Mouse (Mus musculus): ENCODE data around the gene Mgat4d. TPM values are rescaled to one million over a fixed set of nuclear protein-coding genes. Genes with fewer than 3 reads are reported as not detected.
"Not testable (repeated sequence)": the region's sequence is repeated elsewhere in the genome, so short reads cannot be mapped to it uniquely, and the experiment has no call there.

The Mgat4d gene
- polyA plus RNA-seq, 1 experiment from 2014 or later = not detected

DNA sequence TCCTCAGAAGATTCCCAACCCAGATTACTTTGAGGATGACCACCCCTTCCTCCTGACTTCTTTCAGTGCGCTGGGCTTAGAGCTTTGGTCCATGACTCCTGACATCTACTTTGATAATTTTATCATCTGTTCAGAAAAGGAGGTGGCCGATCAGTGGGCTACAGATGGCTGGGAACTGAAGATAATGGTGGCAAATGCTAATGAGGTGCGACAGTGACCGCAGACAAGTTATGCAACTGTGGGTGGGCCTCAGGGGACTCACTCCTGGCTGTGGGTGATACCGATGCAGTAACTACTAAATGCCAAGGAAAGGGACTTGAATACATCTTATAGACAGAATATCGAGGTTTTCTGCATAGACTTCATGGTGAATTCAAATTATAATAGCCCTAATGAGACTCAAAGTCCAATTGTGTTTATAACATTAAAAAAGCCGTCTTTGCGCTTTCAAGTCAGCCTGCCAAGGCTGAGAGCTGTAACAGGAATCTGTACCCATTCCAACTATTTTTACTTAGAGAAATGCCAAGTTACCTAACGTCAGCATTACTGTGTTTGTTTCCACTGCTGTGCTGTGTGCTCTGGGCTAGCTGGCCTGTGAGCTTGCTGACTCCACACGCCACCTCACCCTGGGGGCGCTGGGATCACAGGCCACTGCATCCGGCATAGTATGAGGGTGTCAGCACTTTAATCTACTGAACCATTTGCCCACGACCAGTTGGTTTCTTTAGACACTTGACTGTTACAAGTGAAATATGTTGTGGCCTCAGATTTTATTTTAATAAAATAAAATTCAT is 75.0 kb downstream of the Mgat4d start:
- H3K4me3 ChIP-seq (replicated peaks) = no peak overlapping the region
- no peak overlapping the region for H3K4me2 ChIP-seq

GRCm38 (mm10) chr8:83425202-83425601 is 76.9 kb downstream of the Mgat4d start:
- Histone ChIP-seq H3K4me3 (replicated peaks) (no peak overlapping the region), H3K9me3 (no peaks in the 10 kb centered on the region), H3K27me3 (no peaks in the 10 kb centered on the region), H3K4me1 (replicated peaks) (no peaks in the 10 kb centered on the region), H3K4me2 (no peak overlapping the region), H3K36me3 (no peaks in the 10 kb centered on the region), H3K27ac (no peak overlapping the region), H3K9ac (replicated peaks) (no peak overlapping the region)
- ATAC-seq (ENCODE audit: insufficient number of reproducible peaks, insufficient read depth, low FRiP score, low TSS enrichment, low read depth) = no peak
- 95% methylated on average over 6 of the region's 6 CpGs for WGBS

More for the DNA sequence above, 75.0 kb downstream of the Mgat4d start:
- no peaks in the 10 kb centered on the region for H3K4me1 ChIP-seq (replicated peaks)
- H3K27me3 ChIP-seq = no peaks in the 10 kb centered on the region
- H3K9me3 ChIP-seq = no peaks in the 10 kb centered on the region
- WGBS = 71% methylated on average over 13 of the region's 13 CpGs
- no peaks in the 10 kb centered on the region for H3K36me3 ChIP-seq
- no peak overlapping the region for H3K27ac ChIP-seq
- ATAC-seq (ENCODE audit: insufficient number of reproducible peaks, insufficient read depth, low FRiP score, low TSS enrichment, low read depth) = no peak
- H3K9ac ChIP-seq (replicated peaks) = no peak overlapping the region

DNA sequence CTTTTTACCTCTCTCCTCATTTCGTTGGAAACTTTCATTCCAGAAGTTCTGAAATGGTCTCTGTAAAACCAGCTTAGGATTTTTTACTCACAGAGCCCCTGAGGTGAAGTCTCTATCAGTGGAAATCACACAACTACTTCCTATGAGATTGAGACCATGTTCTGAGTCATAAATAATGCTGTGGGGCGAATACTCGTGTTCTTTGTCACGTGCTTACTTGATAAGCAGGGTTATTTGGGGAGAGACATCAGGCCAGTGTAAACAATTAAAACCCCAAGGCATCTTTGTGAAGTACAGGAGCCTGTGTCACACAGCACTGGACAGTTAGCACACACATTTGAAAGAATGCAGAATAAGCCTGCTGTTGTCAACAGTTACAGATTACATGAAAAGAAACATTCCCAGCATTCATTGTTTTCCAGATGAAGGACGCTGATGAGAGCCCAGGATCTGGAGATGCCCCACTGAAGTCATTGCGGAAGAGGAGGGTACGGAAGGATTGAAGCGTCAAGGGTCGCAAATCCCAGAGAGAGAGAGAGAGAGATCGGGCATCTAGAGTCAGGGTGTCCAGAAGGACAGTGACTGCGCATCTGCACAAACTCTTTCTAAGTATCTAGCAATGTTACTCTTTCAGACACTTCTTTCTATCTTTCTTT is 78.0 kb downstream of the Mgat4d start:
- no peaks in the 10 kb centered on the region for H3K9me3 ChIP-seq
- no peak overlapping the region for H3K27ac ChIP-seq
- no peaks in the 10 kb centered on the region for H3K36me3 ChIP-seq
- H3K4me3 ChIP-seq (replicated peaks) = no peak overlapping the region
- H3K4me1 ChIP-seq (replicated peaks) = no peaks in the 10 kb centered on the region
- WGBS = 73% methylated on average over 11 of the region's 11 CpGs
- H3K27me3 ChIP-seq = no peaks in the 10 kb centered on the region
- no peak overlapping the region for H3K9ac ChIP-seq (replicated peaks)
- H3K4me2 ChIP-seq = no peak overlapping the region
- no peak for ATAC-seq (ENCODE audit: insufficient number of reproducible peaks, insufficient read depth, low FRiP score, low TSS enrichment, low read depth)

- Histone ChIP-seq H3K36me3 (no peaks in the 10 kb centered on the region), H3K27ac (no peak overlapping the region), H3K9me3 (no peaks in the 10 kb centered on the region), H3K4me1 (replicated peaks) (no peaks in the 10 kb centered on the region), H3K4me2 (no peak overlapping the region), H3K27me3 (no peaks in the 10 kb centered on the region), H3K9ac (replicated peaks) (no peak overlapping the region), H3K4me3 (replicated peaks) (no peak overlapping the region)
- no peak for ATAC-seq (ENCODE audit: insufficient number of reproducible peaks, insufficient read depth, low FRiP score, low TSS enrichment, low read depth)
- WGBS = 79% methylated on average over 7 of the region's 7 CpGs
Measured at GRCm38 (mm10) chr8:83426949-83427348, 78.7 kb downstream of the Mgat4d start.

GRCm38 (mm10) chr8:83428621-83429020 is 80.3 kb downstream of the Mgat4d start:
- H3K4me3 ChIP-seq (replicated peaks); H3K4me1 ChIP-seq (replicated peaks); H3K27me3 ChIP-seq; H3K9ac ChIP-seq (replicated peaks); H3K9me3 ChIP-seq; ATAC-seq (ENCODE audit: insufficient number of reproducible peaks, insufficient read depth, low FRiP score, low TSS enrichment, low read depth); H3K4me2 ChIP-seq; H3K36me3 ChIP-seq; H3K27ac ChIP-seq: not testable (repeated sequence)
- WGBS = 91% methylated on average over 3 of the region's 3 CpGs

- no peak for ATAC-seq (ENCODE audit: insufficient number of reproducible peaks, insufficient read depth, low FRiP score, low TSS enrichment, low read depth)
Measured at GRCm38 (mm10) chr8:83429071-83429524, 80.8 kb downstream of the Mgat4d start.

More at GRCm38 (mm10) chr8:83429071-83429524, 80.8 kb downstream of the Mgat4d start:
- 50% methylated on average over 4 of the region's 4 CpGs for WGBS
- Histone ChIP-seq H3K4me2 (no peak overlapping the region), H3K9ac (replicated peaks) (no peak overlapping the region), H3K36me3 (peaks cover 14% of the 10 kb centered on the region), H3K4me3 (replicated peaks) (no peak overlapping the region), H3K9me3 (no peaks in the 10 kb centered on the region), H3K27me3 (no peaks in the 10 kb centered on the region), H3K4me1 (replicated peaks) (no peaks in the 10 kb centered on the region), H3K27ac (no peak overlapping the region)

Other genes starting within 250 kb of the Mgat4d start
- 1.7 and 2.0 TPM in 2 replicates for gene Tbc1d9, start 183.1 kb upstream of the Mgat4d start, polyA plus RNA-seq (2016; fragmentation: Nextera tagmentation; extraction: Ambion mirVana)
- gene Gm10645, start 182.3 kb upstream of the Mgat4d start, polyA plus RNA-seq (2016; fragmentation: Nextera tagmentation; extraction: Ambion mirVana) = 1.6 TPM in 2 replicates
- gene Ucp1, start 58.1 kb upstream of the Mgat4d start, polyA plus RNA-seq (2016; fragmentation: Nextera tagmentation; extraction: Ambion mirVana) = not detected in 2 replicates
- gene Elmod2, start 16.0 kb upstream of the Mgat4d start, polyA plus RNA-seq (2016; fragmentation: Nextera tagmentation; extraction: Ambion mirVana) = 25.3 and 25.4 TPM in 2 replicates
- gene Clgn, start 41.4 kb downstream of the Mgat4d start, polyA plus RNA-seq (2016; fragmentation: Nextera tagmentation; extraction: Ambion mirVana) = 3.1 and 3.8 TPM in 2 replicates
- gene Scoc, start 109.9 kb downstream of the Mgat4d start, polyA plus RNA-seq (2016; fragmentation: Nextera tagmentation; extraction: Ambion mirVana) = 109 and 127 TPM in 2 replicates
- gene Olfr370, start 187.3 kb downstream of the Mgat4d start, polyA plus RNA-seq (2016; fragmentation: Nextera tagmentation; extraction: Ambion mirVana) = not detected in 2 replicates
- gene Ndufb7, start 218.2 kb downstream of the Mgat4d start, polyA plus RNA-seq (2016; fragmentation: Nextera tagmentation; extraction: Ambion mirVana) = 302 and 305 TPM in 2 replicates

Data from limb, embryonic 12.5 days (tissue).